Mouse (Mus musculus) thymus, postnatal 14 days (tissue): ENCODE measurements around the gene Atl2.

Experiments used
- DNase-seq: peaks from one replicate; pipeline ENCODE4 v3.0.0; 2021

Gene Atl2

GRCm38 (mm10) chr17:79894971-79895882, 696 bp downstream of the Atl2 start:
- peak; percentile 85 for DNase-seq

- no peak for DNase-seq
Measured at GRCm38 (mm10) chr17:79894054-79894453, 1.9 kb downstream of the Atl2 start.

DNA sequence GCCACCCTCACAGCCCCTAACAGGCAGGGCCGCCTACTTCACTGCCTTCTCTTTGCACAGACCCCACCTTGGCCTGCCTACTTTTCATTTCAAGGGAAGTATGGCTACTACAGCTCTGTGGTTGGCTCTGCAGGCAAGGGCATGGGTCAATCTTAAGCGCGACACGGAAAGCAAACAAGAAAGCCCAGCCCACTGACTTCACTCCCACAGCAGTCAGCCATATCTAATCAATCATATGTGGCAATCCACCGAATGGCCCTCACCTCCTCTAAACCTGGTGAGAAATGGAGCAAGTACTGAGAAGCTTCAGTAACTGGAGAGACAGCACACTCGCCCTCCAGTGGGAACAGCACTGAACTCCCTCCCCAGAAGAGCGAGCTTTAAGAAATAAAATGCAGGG, 4.0 kb downstream of the Atl2 start:
- DNase-seq, result no peak

DNA sequence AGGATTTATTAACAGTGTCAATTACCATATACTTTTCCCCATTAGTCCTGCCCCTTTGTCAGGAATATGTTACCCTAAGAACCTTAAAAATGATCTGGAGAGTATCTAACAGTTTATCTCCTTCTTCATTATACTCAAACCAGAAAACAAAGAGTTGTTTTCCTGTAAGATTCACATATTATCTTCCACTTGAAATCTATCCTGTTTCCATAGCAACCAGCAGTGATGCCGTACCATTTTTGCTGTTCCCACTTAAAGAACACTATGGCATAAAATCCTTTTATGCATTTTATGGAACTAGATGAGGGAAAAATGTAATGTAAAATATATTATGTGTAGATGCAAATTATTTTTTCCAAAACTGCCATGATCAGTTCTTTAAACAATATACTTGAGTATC, 8.0 kb downstream of the Atl2 start:
- DNase-seq, result no peak

GRCm38 (mm10) chr17:79883198-79883597, 12.7 kb downstream of the Atl2 start:
- DNase-seq, result no peak

DNA sequence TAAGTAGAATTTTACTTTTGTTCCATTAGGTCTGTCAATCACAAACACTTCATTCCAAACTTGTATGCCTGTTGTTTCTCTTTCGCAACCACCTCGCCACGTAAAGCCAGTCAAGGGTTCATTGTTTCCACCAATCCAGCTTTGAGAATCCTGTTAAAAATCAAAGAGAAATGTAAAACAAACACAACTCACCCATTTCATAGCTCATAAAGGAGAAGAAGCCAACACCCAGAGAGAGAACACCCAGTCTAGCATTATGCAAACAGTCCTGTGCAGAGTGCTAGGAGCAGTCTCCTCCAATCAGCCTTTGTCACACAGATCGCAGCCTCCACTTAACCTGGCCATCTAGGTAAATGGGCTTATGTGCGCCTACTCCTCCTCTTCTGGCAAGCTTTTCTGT, 30.9 kb downstream of the Atl2 start:
- DNase-seq, result no peak

DNA sequence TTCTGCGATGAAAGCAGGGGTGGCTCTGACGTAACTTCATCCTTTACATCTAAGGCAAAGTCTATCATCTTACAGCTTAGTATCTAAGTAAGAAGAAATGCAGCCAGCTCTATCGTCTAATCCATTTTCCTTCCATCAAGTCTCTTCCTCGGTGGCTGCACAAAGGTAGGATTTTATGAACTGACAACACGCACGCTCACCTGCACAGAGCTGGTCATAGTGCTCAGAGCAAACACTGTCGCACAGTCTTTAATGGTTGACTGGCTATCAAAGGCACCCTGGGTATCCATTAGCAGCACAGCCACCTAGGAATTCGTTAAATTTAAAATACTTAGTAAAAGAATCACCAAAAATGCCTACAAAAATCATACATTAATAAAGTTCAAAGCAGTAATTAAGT, 31.4 kb downstream of the Atl2 start:
- no peak for DNase-seq

- peak; percentile 47 for DNase-seq
Measured at GRCm38 (mm10) chr17:79862038-79862437, 33.9 kb downstream of the Atl2 start.

- no peak for DNase-seq
Measured at GRCm38 (mm10) chr17:79855533-79855932, 40.4 kb downstream of the Atl2 start.

DNA sequence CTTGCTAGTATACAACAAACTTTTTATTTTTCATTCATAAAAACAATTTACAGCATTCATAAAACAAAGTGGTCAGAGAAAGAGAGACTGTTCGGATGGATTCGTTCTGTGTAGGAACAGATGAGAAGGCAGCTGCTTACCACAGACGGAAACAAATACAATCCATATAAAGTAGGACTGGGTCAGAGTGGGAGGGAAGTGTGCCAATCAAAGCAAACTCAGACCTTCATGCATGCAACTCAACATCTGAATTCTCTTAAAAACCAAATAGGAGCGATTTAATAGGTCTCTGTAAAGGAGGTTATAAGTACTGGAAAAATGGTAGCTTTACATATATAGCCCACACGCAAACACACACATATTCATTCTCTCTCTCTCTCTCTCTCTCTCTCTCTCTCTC, 47.5 kb downstream of the Atl2 start:
- no peak for DNase-seq

- no peak for DNase-seq
Measured at GRCm38 (mm10) chr17:79846182-79846581, 49.7 kb downstream of the Atl2 start.

- DNase-seq, result no peak
Measured at GRCm38 (mm10) chr17:79845695-79846094, 50.2 kb downstream of the Atl2 start.

- peak; percentile 77 for DNase-seq
Measured at GRCm38 (mm10) chr17:79840254-79841238, 55.4 kb downstream of the Atl2 start.

GRCm38 (mm10) chr17:79836978-79837377, 58.9 kb downstream of the Atl2 start:
- DNase-seq, result no peak

GRCm38 (mm10) chr17:79835714-79836373, 60.1 kb downstream of the Atl2 start:
- DNase-seq, result no peak

- DNase-seq, result no peak
Measured at GRCm38 (mm10) chr17:79832284-79832683, 63.6 kb downstream of the Atl2 start.

- peak; percentile 42 for DNase-seq
Measured at GRCm38 (mm10) chr17:79826482-79827034, 69.4 kb downstream of the Atl2 start.

DNA sequence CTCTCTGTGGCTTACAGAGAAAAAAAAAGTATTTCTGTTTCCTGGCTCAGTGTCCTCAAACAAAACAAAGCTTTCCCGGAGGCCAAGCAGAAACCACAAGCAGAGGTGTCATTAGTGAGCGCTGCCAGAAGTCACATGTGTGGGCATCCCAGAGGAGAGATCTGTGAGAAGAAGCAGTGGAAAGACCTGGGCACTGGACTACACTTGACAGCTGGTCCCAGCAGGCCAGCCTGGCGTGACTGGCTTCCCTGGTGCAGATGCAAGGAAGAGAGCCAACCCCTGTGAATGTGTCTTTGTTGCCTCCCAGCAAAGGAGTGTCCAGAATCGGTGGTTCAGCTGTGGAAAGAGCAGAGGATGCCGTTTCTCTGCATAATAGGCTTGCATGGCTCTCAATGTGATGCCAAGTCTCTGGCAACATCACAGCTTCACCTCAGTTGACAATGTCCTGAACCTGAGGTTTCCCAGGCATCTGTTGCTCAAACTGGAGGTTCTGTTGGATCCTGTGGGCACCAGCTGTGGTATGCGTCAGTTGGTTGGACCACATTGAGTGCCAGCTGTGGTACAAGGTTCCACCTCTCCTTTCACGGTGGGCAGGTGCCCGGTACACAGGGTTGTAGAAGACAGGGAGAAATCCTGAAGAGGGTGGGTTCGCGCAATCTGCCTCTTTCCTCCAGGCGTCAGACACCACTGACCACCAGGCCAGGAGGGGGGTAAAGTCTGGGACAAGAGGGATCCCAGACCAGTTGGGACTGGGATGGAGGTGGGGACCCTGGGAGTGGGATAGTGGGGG, 70.5 kb downstream of the Atl2 start:
- no peak for DNase-seq

- DNase-seq, result no peak
Measured at GRCm38 (mm10) chr17:79824406-79824805, 71.5 kb downstream of the Atl2 start.

- no peak for DNase-seq
Measured at GRCm38 (mm10) chr17:79818884-79819283, 77.0 kb downstream of the Atl2 start.

DNA sequence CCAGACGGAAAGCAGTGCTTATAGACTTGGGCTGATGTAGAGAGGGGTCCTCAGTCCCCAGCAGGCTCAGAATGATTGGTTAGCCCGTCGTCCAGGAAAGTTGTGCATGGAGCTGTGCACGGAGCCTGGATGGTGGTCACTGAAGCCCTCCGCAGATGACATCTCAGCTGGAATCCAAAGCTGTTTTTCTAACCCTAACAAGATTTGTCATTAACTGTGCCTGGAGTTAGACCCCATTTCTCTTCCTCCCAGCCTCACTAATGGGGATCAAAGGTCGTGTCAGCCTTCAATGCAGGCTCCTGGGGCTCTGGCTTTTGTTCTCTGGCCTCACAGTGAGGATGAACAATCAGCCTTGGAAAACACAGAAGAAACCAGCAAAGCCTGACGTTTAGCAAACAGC, 77.9 kb downstream of the Atl2 start:
- no peak for DNase-seq

- DNase-seq, result no peak
Measured at GRCm38 (mm10) chr17:79817551-79817950, 78.4 kb downstream of the Atl2 start.
